Mouse (Mus musculus) G1E (cell line): ENCODE data around the gene Trcg1.

ENCODE experiments used
- CTCF ChIP-seq: IDR thresholded peaks from 2 replicates; pipeline ENCODE4 v1.5.1; 2012; ENCODE audit warnings: low read depth, low read length, inconsistent platforms, mixed read lengths
- GATA1 ChIP-seq: IDR thresholded peaks from 2 replicates; pipeline ENCODE4 v1.6.1; 2012; ENCODE audit warnings: borderline replicate concordance, low read length, inconsistent platforms, mixed read lengths
- GATA2 ChIP-seq: IDR thresholded peaks from 2 replicates; pipeline ENCODE4 v1.6.1; 2012; ENCODE audit warnings: low read depth, low read length, inconsistent platforms, borderline replicate concordance
- POLR2AphosphoS5 ChIP-seq: IDR thresholded peaks from 2 replicates; pipeline ENCODE4 v1.6.1; 2012; ENCODE audit warnings: low read depth, low read length, inconsistent platforms; ENCODE audit not compliant: insufficient replicate concordance
- TAL1 ChIP-seq: conservative IDR thresholded peaks from 2 replicates; pipeline ENCODE4 v1.6.1; 2012; ENCODE audit warnings: low read depth, low read length, inconsistent platforms, mixed read lengths

- TF ChIP-seq CTCF (no peak), GATA1 (no peak), TAL1 (no peak), POLR2AphosphoS5 (no peak), GATA2 (no peak)
These were observed 46.3 kb downstream of the Trcg1 start for GRCm38 (mm10) chr9:57282686-57283085.
